Mouse (Mus musculus) neural tube, embryonic 12.5 days (tissue): Measurements from ENCODE around the gene Scmh1. TPM values are rescaled to one million over a fixed set of nuclear protein-coding genes. Genes with fewer than 3 reads are reported as not detected.
A peak's percentile ranks its signal among the peaks of the same experiment; 100 is the strongest.

ENCODE experiments used
- ATAC-seq: fragments of 200-750 bp; cut with Nextera tagmentation; 2 replicates; pipeline ENCODE4 v1.8.0; 2017; ENCODE audit warnings: low read depth, mild to moderate bottlenecking, moderate TSS enrichment, moderate library complexity; ENCODE audit not compliant: low FRiP score
- H3K27ac ChIP-seq: fragments of 300-500 bp; sonication (generic); 2 replicates; pipeline ENCODE4 v1.5.1; 2016
- H3K27me3 ChIP-seq: fragments of 300-500 bp; sonication (generic); replicated peaks from 2 replicates; pipeline ENCODE4 v1.6.1; 2016; ENCODE audit warnings: mild to moderate bottlenecking
- H3K36me3 ChIP-seq: fragments of 300-500 bp; sonication (generic); 2 replicates; pipeline ENCODE4 v1.6.1; 2016; ENCODE audit warnings: mild to moderate bottlenecking
- H3K4me1 ChIP-seq: fragments of 300-500 bp; sonication (generic); 2 replicates; pipeline ENCODE4 v1.6.1; 2016
- H3K4me2 ChIP-seq: fragments of 300-500 bp; sonication (generic); replicated peaks from 2 replicates; pipeline ENCODE4 v1.6.1; 2016; ENCODE audit warnings: mild to moderate bottlenecking
- H3K4me3 ChIP-seq: fragments of 300-500 bp; sonication (generic); 2 replicates; pipeline ENCODE4 v1.5.1; 2016
- H3K9ac ChIP-seq: fragments of 300-500 bp; sonication (generic); 2 replicates; pipeline ENCODE4 v1.6.1; 2016; ENCODE audit warnings: mild to moderate bottlenecking
- H3K9me3 ChIP-seq: fragments of 300-500 bp; sonication (generic); 2 replicates; pipeline ENCODE4 v1.6.1; 2016; ENCODE audit warnings: mild to moderate bottlenecking
- WGBS: fragments of 180-500 bp; shearing (Covaris S2); methylation state at CpG from one replicate; pipeline ENCODE4 v1.1.7; 2016; 5-methylcytosine and 5-hydroxymethylcytosine counted together
- polyA plus RNA-seq: library from polyadenylated mRNA; unstranded; fragments of >200 nt; fragmentation: Nextera tagmentation; extraction: Ambion mirVana; gene quantifications from 2 replicates; pipeline ENCODE4 v1.2.1, GENCODE M21; 2016

Scmh1 gene
- polyA plus RNA-seq, 1 experiment from 2014 or later, result 90.0 TPM

GRCm38 (mm10) chr4:120406639-120407273 is 1.7 kb downstream of the Scmh1 start:
- Histone ChIP-seq H3K4me3 (peak overlapping the region; percentile 99; the same call in 1 of the 2 replicates), H3K4me2 (peak overlapping the region; percentile 73), H3K9ac (peak overlapping the region; percentile 99; the same call in 1 of the 2 replicates), H3K9me3 (no peaks in the 10 kb centered on the region), H3K36me3 (no peaks in the 10 kb centered on the region), H3K27ac (no peak overlapping the region), H3K4me1 (peaks cover 18% of the 10 kb centered on the region; the same call in 1 of the 2 replicates), H3K27me3 (no peaks in the 10 kb centered on the region)
- 62% methylated on average over 3 of the region's 3 CpGs for whole genome bisulfite sequencing
- no peak for ATAC-seq

- Histone ChIP-seq H3K9ac (no peak overlapping the region), H3K4me3 (no peak overlapping the region), H3K4me2 (no peak overlapping the region), H3K27ac (no peak overlapping the region), H3K36me3 (no peaks in the 10 kb centered on the region), H3K27me3 (no peaks in the 10 kb centered on the region), H3K4me1 (peaks cover 14% of the 10 kb centered on the region; the same call in 1 of the 2 replicates), H3K9me3 (no peaks in the 10 kb centered on the region)
- WGBS, result 80% methylated on average over 4 of the region's 4 CpGs
- no peak for ATAC-seq
Measured at GRCm38 (mm10) chr4:120418053-120418452, 13.0 kb downstream of the Scmh1 start.

GRCm38 (mm10) chr4:120420193-120420592 is 15.1 kb downstream of the Scmh1 start:
- no peaks in the 10 kb centered on the region for H3K36me3 ChIP-seq
- H3K9ac ChIP-seq, result no peak overlapping the region
- H3K27me3 ChIP-seq, result no peaks in the 10 kb centered on the region
- peaks cover 14% of the 10 kb centered on the region; the same call in 1 of the 2 replicates for H3K4me1 ChIP-seq
- no peak overlapping the region for H3K27ac ChIP-seq
- H3K4me3 ChIP-seq, result no peak overlapping the region
- H3K4me2 ChIP-seq, result no peak overlapping the region
- H3K9me3 ChIP-seq, result no peaks in the 10 kb centered on the region
- ATAC-seq, result no peak

GRCm38 (mm10) chr4:120420685-120421084 is 15.6 kb downstream of the Scmh1 start:
- ATAC-seq, result no peak

GRCm38 (mm10) chr4:120430601-120431000 is 25.5 kb downstream of the Scmh1 start:
- Histone ChIP-seq H3K27me3 (no peaks in the 10 kb centered on the region), H3K4me1 (peaks cover 4% of the 10 kb centered on the region; the same call in 1 of the 2 replicates), H3K9ac (no peak overlapping the region), H3K9me3 (no peaks in the 10 kb centered on the region), H3K4me3 (no peak overlapping the region), H3K27ac (no peak overlapping the region), H3K36me3 (no peaks in the 10 kb centered on the region), H3K4me2 (no peak overlapping the region)
- ATAC-seq, result no peak

More at GRCm38 (mm10) chr4:120420685-120421084, 15.6 kb downstream of the Scmh1 start:
- Histone ChIP-seq H3K27me3 (no peaks in the 10 kb centered on the region), H3K4me3 (no peak overlapping the region), H3K27ac (no peak overlapping the region), H3K9me3 (no peaks in the 10 kb centered on the region), H3K36me3 (no peaks in the 10 kb centered on the region), H3K4me2 (no peak overlapping the region), H3K4me1 (peaks cover 14% of the 10 kb centered on the region; the same call in 1 of the 2 replicates), H3K9ac (no peak overlapping the region)

GRCm38 (mm10) chr4:120432599-120433373 is 27.7 kb downstream of the Scmh1 start:
- Histone ChIP-seq H3K9me3 (no peaks in the 10 kb centered on the region), H3K4me1 (peaks cover 4% of the 10 kb centered on the region; the same call in 1 of the 2 replicates), H3K4me3 (no peak overlapping the region), H3K4me2 (no peak overlapping the region), H3K9ac (no peak overlapping the region), H3K36me3 (no peaks in the 10 kb centered on the region), H3K27ac (no peak overlapping the region), H3K27me3 (no peaks in the 10 kb centered on the region)
- ATAC-seq, result no peak
- WGBS, result 70% methylated on average over 11 of the region's 11 CpGs

- Histone ChIP-seq H3K27ac (no peak overlapping the region), H3K9ac (no peak overlapping the region), H3K4me3 (no peak overlapping the region), H3K4me2 (no peak overlapping the region), H3K9me3 (no peaks in the 10 kb centered on the region), H3K36me3 (0 out of 2 replicates have a peak, but pooled peaks cover under 1% of the 10 kb centered on the region), H3K27me3 (no peaks in the 10 kb centered on the region), H3K4me1 (no peaks in the 10 kb centered on the region)
- 85% methylated on average over 4 of the region's 4 CpGs for whole genome bisulfite sequencing
- no peak for ATAC-seq
Measured at GRCm38 (mm10) chr4:120461741-120462140, 56.7 kb downstream of the Scmh1 start.

GRCm38 (mm10) chr4:120472946-120473345 is 67.9 kb downstream of the Scmh1 start:
- WGBS, result 97% methylated on average over 2 of the region's 2 CpGs
- Histone ChIP-seq H3K9me3 (no peaks in the 10 kb centered on the region), H3K4me2 (no peak overlapping the region), H3K4me3 (no peak overlapping the region), H3K36me3 (peaks cover 14% of the 10 kb centered on the region), H3K27ac (no peak overlapping the region), H3K27me3 (no peaks in the 10 kb centered on the region), H3K9ac (no peak overlapping the region), H3K4me1 (no peaks in the 10 kb centered on the region)
- ATAC-seq, result no peak

- no peak for ATAC-seq
- H3K4me2 ChIP-seq, result no peak overlapping the region
- H3K27ac ChIP-seq, result no peak overlapping the region
- H3K4me3 ChIP-seq, result no peak overlapping the region
- H3K4me1 ChIP-seq, result no peaks in the 10 kb centered on the region
- peaks cover 23% of the 10 kb centered on the region for H3K36me3 ChIP-seq
- 28% methylated on average over 1 of the region's 1 CpGs for WGBS
- H3K27me3 ChIP-seq, result no peaks in the 10 kb centered on the region
- no peaks in the 10 kb centered on the region for H3K9me3 ChIP-seq
- no peak overlapping the region for H3K9ac ChIP-seq
Measured at GRCm38 (mm10) chr4:120487707-120488106, 82.6 kb downstream of the Scmh1 start.

- Histone ChIP-seq H3K27me3 (no peaks in the 10 kb centered on the region), H3K4me3 (no peak overlapping the region), H3K27ac (no peak overlapping the region), H3K36me3 (peaks cover 53% of the 10 kb centered on the region), H3K9ac (no peak overlapping the region), H3K9me3 (peaks cover 7% of the 10 kb centered on the region; the same call in 1 of the 2 replicates), H3K4me1 (no peaks in the 10 kb centered on the region), H3K4me2 (no peak overlapping the region)
- WGBS, result 100% methylated on average over 1 of the region's 1 CpGs
- no peak for ATAC-seq
Measured at GRCm38 (mm10) chr4:120506955-120507354, 101.9 kb downstream of the Scmh1 start.

GRCm38 (mm10) chr4:120511203-120511602 is 106.1 kb downstream of the Scmh1 start:
- Histone ChIP-seq H3K4me2 (no peak overlapping the region), H3K9me3 (peaks cover 7% of the 10 kb centered on the region; the same call in 1 of the 2 replicates), H3K36me3 (peaks cover 68% of the 10 kb centered on the region), H3K4me1 (no peaks in the 10 kb centered on the region), H3K9ac (no peak overlapping the region), H3K27ac (no peak overlapping the region), H3K4me3 (no peak overlapping the region), H3K27me3 (no peaks in the 10 kb centered on the region)
- ATAC-seq, result no peak
- 94% methylated on average over 4 of the region's 4 CpGs for WGBS

GRCm38 (mm10) chr4:120514366-120514765 is 109.3 kb downstream of the Scmh1 start:
- Histone ChIP-seq H3K9ac (no peak overlapping the region), H3K4me1 (no peaks in the 10 kb centered on the region), H3K36me3 (peaks cover 63% of the 10 kb centered on the region), H3K4me3 (no peak overlapping the region), H3K27ac (no peak overlapping the region), H3K4me2 (no peak overlapping the region), H3K27me3 (no peaks in the 10 kb centered on the region), H3K9me3 (peaks cover 2% of the 10 kb centered on the region; the same call in 1 of the 2 replicates)
- WGBS, result 94% methylated on average over 2 of the region's 2 CpGs
- ATAC-seq, result no peak
